Mouse (Mus musculus): ENCODE results near the gene Cckbr. TPM values are rescaled to one million over a fixed set of nuclear protein-coding genes. Genes with fewer than 3 reads are reported as not detected.

The Cckbr gene
- total and polyA plus RNA-seq, 3 experiments = not detected

DNA sequence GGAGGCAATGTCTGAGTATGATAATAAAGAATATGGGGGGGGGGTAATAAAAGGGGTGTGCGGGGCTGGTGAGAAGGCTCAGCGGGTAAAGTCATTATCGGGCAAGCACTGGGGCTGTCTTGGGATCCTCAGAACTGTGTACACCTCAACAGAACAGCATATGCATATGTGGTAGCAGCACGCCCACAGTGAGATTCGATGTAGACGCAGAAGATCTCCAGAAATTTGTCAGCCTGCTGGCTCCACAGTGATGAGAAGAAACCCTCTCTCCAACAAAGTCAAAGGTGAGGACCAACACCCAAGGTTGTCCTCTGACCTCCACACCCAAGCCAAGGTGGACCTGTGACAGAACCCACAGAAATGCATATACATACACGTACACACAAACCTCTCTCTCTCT, 9.0 kb upstream of the Cckbr start:
- Histone ChIP-seq H3K27ac (ENCODE audit: control insufficient read depth, low read depth, low read length) (no peak overlapping the region), H3K4me3 (ENCODE audit: control insufficient read depth in 1 of 2, insufficient read depth in 1 of 2, low read depth in 2 of 2, low read length in 2 of 2) (no peak overlapping the region), H3K27me3 (ENCODE audit: control insufficient read depth in 1 of 2, insufficient read depth in 2 of 2, low read length in 2 of 2) (peaks cover 0 to 2% of the 10 kb centered on the region in 2 experiments; a peak in 1 of 4 replicates), H3K9me3 (replicated peaks; ENCODE audit: insufficient read depth, low read length) (no peaks in the 10 kb centered on the region), H3K36me3 (ENCODE audit: control insufficient read depth in 1 of 2, insufficient read depth in 2 of 2, low read length in 2 of 2) (no peaks in the 10 kb centered on the region), H3K9ac (ENCODE audit: control insufficient read depth, low read depth, low read length, poor library complexity, severe bottlenecking) (no peak overlapping the region), H3K4me1 (ENCODE audit: control insufficient read depth in 1 of 2, insufficient read depth in 2 of 2, low read length in 2 of 2) (no peaks in the 10 kb centered on the region), H3K79me2 (ENCODE audit: control insufficient read depth, insufficient read depth, low read length, poor library complexity) (no peaks in the 10 kb centered on the region)
- TF ChIP-seq NELFE (IDR thresholded peaks at IDR 0.05; ENCODE audit: low read depth, low read length) (no peak), POLR2AphosphoS2 (IDR thresholded peaks at IDR 0.05; ENCODE audit: low read length) (no peak), GABPA (IDR thresholded peaks at IDR 0.05; ENCODE audit: low read depth, low read length) (no peak), ZC3H11A (IDR thresholded peaks at IDR 0.05; ENCODE audit: low read depth, low read length) (no peak), CHD1 (IDR thresholded peaks at IDR 0.05; ENCODE audit: low read depth, low read length) (no peak), MAX (IDR thresholded peaks at IDR 0.05; ENCODE audit: low read length) (no peak), TCF12 (IDR thresholded peaks at IDR 0.05; ENCODE audit: low read depth, low read length) (no peak), JUND (IDR thresholded peaks at IDR 0.05; ENCODE audit: low read depth, low read length) (no peak), ZNF384 (IDR thresholded peaks at IDR 0.05; ENCODE audit: low read depth, low read length) (no peak), USF1 (IDR thresholded peaks at IDR 0.05; ENCODE audit: low read depth, low read length) (no peak), CTCF (IDR thresholded peaks at IDR 0.05 in 2 of 3, conservative IDR thresholded peaks at IDR 0.05 in 1 of 3; ENCODE audit: control insufficient read depth in 1 of 3, insufficient read depth in 1 of 3, low read depth in 2 of 3, low read length in 3 of 3, poor library complexity in 1 of 3, severe bottlenecking in 1 of 3) (no peak), RAD21 (IDR thresholded peaks at IDR 0.05; ENCODE audit: low read depth, low read length) (no peak), SMC3 (IDR thresholded peaks at IDR 0.05; ENCODE audit: low read depth, low read length) (no peak), MAFK (IDR thresholded peaks at IDR 0.05; ENCODE audit: borderline replicate concordance, low read depth, low read length) (no peak), POLR2AphosphoS5 (IDR thresholded peaks at IDR 0.05; ENCODE audit: borderline replicate concordance, low read depth, low read length) (no peak), USF2 (IDR thresholded peaks at IDR 0.05; ENCODE audit: borderline replicate concordance in 1 of 2, insufficient read depth in 1 of 2, low read depth in 1 of 2, low read length in 2 of 2) (no peak), ETS1 (IDR thresholded peaks at IDR 0.05; ENCODE audit: low read depth, low read length) (no peak), HCFC1 (IDR thresholded peaks at IDR 0.05; ENCODE audit: low read depth, low read length) (no peak), MEF2A (IDR thresholded peaks at IDR 0.05; ENCODE audit: extremely low read depth, insufficient replicate concordance, low read depth, low read length, poor library complexity, severe bottlenecking) (no peak), TAL1 (IDR thresholded peaks at IDR 0.05; ENCODE audit: low read length) (no peak)
- DNase-seq (ENCODE audit: low read depth, low spot score) = no peak

GRCm38 (mm10) chr7:105418106-105418505, 7.4 kb upstream of the Cckbr start:
- Histone ChIP-seq H3K4me3 (ENCODE audit: control insufficient read depth in 1 of 2, insufficient read depth in 1 of 2, low read depth in 2 of 2, low read length in 2 of 2) (no peak overlapping the region), H3K27ac (ENCODE audit: control insufficient read depth, low read depth, low read length) (no peak overlapping the region)
- no peak for DNase-seq (ENCODE audit: low read depth, low spot score)

More at GRCm38 (mm10) chr7:105418106-105418505, 7.4 kb upstream of the Cckbr start:
- Histone ChIP-seq H3K9me3 (replicated peaks; ENCODE audit: insufficient read depth, low read length) (no peaks in the 10 kb centered on the region), H3K4me1 (ENCODE audit: control insufficient read depth in 1 of 2, insufficient read depth in 2 of 2, low read length in 2 of 2) (no peaks in the 10 kb centered on the region), H3K36me3 (ENCODE audit: control insufficient read depth in 1 of 2, insufficient read depth in 2 of 2, low read length in 2 of 2) (no peaks in the 10 kb centered on the region), H3K27me3 (ENCODE audit: control insufficient read depth in 1 of 2, insufficient read depth in 2 of 2, low read length in 2 of 2) (peaks cover 0 to 2% of the 10 kb centered on the region in 2 experiments; a peak in 1 of 4 replicates), H3K9ac (ENCODE audit: control insufficient read depth, low read depth, low read length, poor library complexity, severe bottlenecking) (no peak overlapping the region), H3K79me2 (ENCODE audit: control insufficient read depth, insufficient read depth, low read length, poor library complexity) (no peaks in the 10 kb centered on the region)
- no peak for TF ChIP-seq ZC3H11A (IDR thresholded peaks at IDR 0.05; ENCODE audit: low read depth, low read length)
- no peak for TF ChIP-seq MYB (IDR thresholded peaks at IDR 0.05; ENCODE audit: low read depth, low read length)
- no peak for TF ChIP-seq ZNF384 (IDR thresholded peaks at IDR 0.05; ENCODE audit: low read depth, low read length)
- TF ChIP-seq BHLHE40 (IDR thresholded peaks at IDR 0.05; ENCODE audit: borderline replicate concordance, low read depth, low read length) = no peak
- TF ChIP-seq GABPA (IDR thresholded peaks at IDR 0.05; ENCODE audit: low read depth, low read length) = no peak
- no peak for TF ChIP-seq CHD2 (IDR thresholded peaks at IDR 0.05; ENCODE audit: low read length)
- no peak for TF ChIP-seq POLR2AphosphoS5 (IDR thresholded peaks at IDR 0.05; ENCODE audit: borderline replicate concordance, low read depth, low read length)
- no peak for TF ChIP-seq TBP (IDR thresholded peaks at IDR 0.05; ENCODE audit: low read depth, low read length)
- no peak for TF ChIP-seq NELFE (IDR thresholded peaks at IDR 0.05; ENCODE audit: low read depth, low read length)
- no peak for TF ChIP-seq CTCF (IDR thresholded peaks at IDR 0.05 in 2 of 3, conservative IDR thresholded peaks at IDR 0.05 in 1 of 3; ENCODE audit: control insufficient read depth in 1 of 3, insufficient read depth in 1 of 3, low read depth in 2 of 3, low read length in 3 of 3, poor library complexity in 1 of 3, severe bottlenecking in 1 of 3)
- TF ChIP-seq USF2 (IDR thresholded peaks at IDR 0.05; ENCODE audit: borderline replicate concordance in 1 of 2, insufficient read depth in 1 of 2, low read depth in 1 of 2, low read length in 2 of 2) = no peak
